Mouse (Mus musculus): ENCODE results near the gene Limk1.

GRCm38 (mm10) chr5:134680238-134680637 is 8.2 kb downstream of the Limk1 start:
- TF ChIP-seq POLR2A (IDR thresholded peaks at IDR 0.05; ENCODE audit: insufficient read depth, low read depth, low read length) (no peak), CTCF (IDR thresholded peaks at IDR 0.05; ENCODE audit: insufficient read depth, low read depth, low read length) (no peak)
